Mouse (Mus musculus) E14TG2a.4 (cell line): Measurements from ENCODE around the gene Rasgef1b.

ENCODE experiments used
- CTCF ChIP-seq: conservative IDR thresholded peaks from 2 replicates; pipeline ENCODE4 v1.5.1; 2014; ENCODE audit warnings: low read length
- NANOG ChIP-seq: IDR thresholded peaks from 2 replicates; pipeline ENCODE4 v1.6.1; 2014; ENCODE audit warnings: borderline replicate concordance, low read length, mixed read lengths

DNA sequence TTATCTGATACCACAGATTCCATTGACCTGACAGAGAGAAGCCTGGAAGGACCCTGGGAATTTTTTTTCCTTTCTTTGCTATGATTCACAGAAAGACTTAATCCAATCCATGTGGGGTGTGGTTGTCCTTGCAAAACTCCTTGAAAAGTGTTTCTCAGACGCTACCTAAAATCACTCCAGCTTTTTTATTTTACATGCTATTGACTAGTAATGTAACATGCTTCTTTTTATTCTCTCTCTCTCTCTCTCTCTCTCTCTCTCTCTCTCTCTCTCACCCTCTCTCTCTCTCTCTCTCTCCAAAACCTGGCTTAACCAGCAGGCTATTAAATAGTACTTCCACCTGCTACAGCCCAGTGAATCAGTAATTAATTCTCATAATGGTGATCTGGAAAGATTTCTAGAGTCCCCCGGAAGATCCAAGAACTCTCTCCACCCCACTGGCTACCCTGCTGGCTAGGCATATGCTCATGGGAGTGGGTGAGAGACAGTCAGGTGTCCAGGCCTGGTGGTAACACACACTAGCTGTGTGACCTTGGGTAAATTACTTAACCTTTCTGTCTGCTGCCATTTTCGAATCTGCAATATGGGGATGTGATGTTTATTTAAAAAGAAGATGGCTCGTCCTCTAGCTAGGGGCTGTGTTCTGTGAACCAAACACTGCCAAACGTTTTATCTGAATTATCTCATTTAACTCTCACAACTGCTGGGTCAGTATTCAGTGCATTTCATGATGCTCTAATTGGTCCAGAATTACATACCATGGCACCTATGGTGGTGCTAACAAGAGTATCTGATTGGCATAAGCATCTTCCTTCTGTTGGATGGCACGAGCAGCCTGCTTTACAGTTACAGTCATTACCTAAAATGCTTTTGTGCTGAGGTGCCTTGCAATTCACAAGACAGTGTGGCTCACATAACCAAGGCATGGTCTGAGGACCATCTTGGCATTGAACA is 248.5 kb downstream of the Rasgef1b start:
- no peak for TF ChIP-seq CTCF
- no peak for TF ChIP-seq NANOG
